Mouse (Mus musculus) CD8-positive naive resting alpha-beta T cell, adult 57 days (primary cell): ENCODE measurements around the gene Epha3. TPM values are rescaled to one million over a fixed set of nuclear protein-coding genes. Genes with fewer than 3 reads are reported as not detected.

Source experiments
- total RNA-seq: library from RNA; stranded (reverse); gene quantifications from one replicate; pipeline ENCODE4 v1.2.4, GENCODE M21; 2023

Epha3 gene
- total RNA-seq = not detected

DNA sequence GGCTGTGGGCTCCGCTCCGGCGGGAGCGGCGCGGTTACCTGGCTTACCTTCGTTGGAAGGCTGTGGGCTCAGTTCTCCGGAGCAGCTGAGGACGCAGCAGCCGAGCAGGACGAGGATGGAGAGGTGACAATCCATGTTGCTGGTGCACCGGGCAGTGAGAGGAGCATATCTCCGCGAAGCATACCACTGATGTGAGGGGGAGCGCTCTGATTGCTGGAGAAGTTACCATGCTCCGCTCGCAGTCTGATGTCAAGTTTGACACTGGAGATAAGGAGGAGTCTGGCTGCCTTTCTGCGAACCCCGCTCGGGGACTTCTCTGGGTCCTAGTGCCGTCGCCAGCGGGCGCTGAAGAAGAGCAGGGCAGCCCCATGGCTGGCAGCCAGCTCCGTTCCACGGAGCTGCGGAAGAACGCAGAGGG is at the start of gene Epha3:
Gene Epha3, minus strand, starts transcription at position 263 of the 418 bp plus-strand sequence.

